Mouse (Mus musculus) heart, embryonic 14.5 days (tissue): ENCODE results near the gene Csmd2. TPM values are rescaled to one million over a fixed set of nuclear protein-coding genes. Genes with fewer than 3 reads are reported as not detected.

ENCODE experiments used
- ATAC-seq: fragments of 200-750 bp; cut with Nextera tagmentation; 2 replicates; pipeline ENCODE4 v1.8.0; 2017; ENCODE audit warnings: low read depth, moderate TSS enrichment; ENCODE audit not compliant: insufficient number of reproducible peaks, insufficient read depth, low FRiP score
- H3K27ac ChIP-seq, 2 experiments: fragments of 200-500 bp in 1 of 2; fragments of 300-500 bp in 1 of 2; sonication (generic) in 1 of 2; replicated peaks in 1 of 2; 2 replicates each; pipeline ENCODE4 v1.5.1; 2012 to 2014; ENCODE audit warnings: low read depth in 2 of 2, low read length in 2 of 2, control low read depth in 1 of 2, mild to moderate bottlenecking in 1 of 2, mixed read lengths in 1 of 2; ENCODE audit not compliant: control insufficient read depth in 1 of 2, insufficient read depth in 1 of 2
- H3K27me3 ChIP-seq: fragments of 300-500 bp; sonication (generic); 2 replicates; pipeline ENCODE4 v1.6.1; 2014; ENCODE audit warnings: mild to moderate bottlenecking, low read length, control low read depth; ENCODE audit not compliant: control insufficient read depth, insufficient read depth
- H3K36me3 ChIP-seq: fragments of 300-500 bp; sonication (generic); 2 replicates; pipeline ENCODE4 v1.6.1; 2014; ENCODE audit warnings: mild to moderate bottlenecking, control low read depth, low read length, mixed read lengths; ENCODE audit not compliant: control insufficient read depth, insufficient read depth
- H3K4me1 ChIP-seq, 2 experiments: fragments of 200-500 bp in 1 of 2; fragments of 300-500 bp in 1 of 2; sonication (generic) in 1 of 2; 2 replicates each; pipeline ENCODE4 v1.6.1; 2012 to 2014; ENCODE audit warnings: low read length in 2 of 2, control low read depth in 1 of 2, mixed read lengths in 1 of 2; ENCODE audit not compliant: control insufficient read depth in 2 of 2, insufficient read depth in 2 of 2
- H3K4me2 ChIP-seq: fragments of 300-500 bp; sonication (generic); 2 replicates; pipeline ENCODE4 v1.6.1; 2014; ENCODE audit warnings: mild to moderate bottlenecking, low read length
- H3K4me3 ChIP-seq, 2 experiments: fragments of 200-500 bp in 1 of 2; fragments of 300-500 bp in 1 of 2; sonication (generic) in 1 of 2; 2 replicates each; pipeline ENCODE4 v1.5.1; 2012 to 2014; ENCODE audit warnings: low read length in 2 of 2, mild to moderate bottlenecking in 2 of 2, control low read depth in 1 of 2, low read depth in 1 of 2, moderate library complexity in 1 of 2; ENCODE audit not compliant: control insufficient read depth in 1 of 2, insufficient read depth in 1 of 2
- H3K9ac ChIP-seq: fragments of 300-500 bp; sonication (generic); 2 replicates; pipeline ENCODE4 v1.6.1; 2014; ENCODE audit warnings: mild to moderate bottlenecking, low read length
- H3K9me3 ChIP-seq: fragments of 300-500 bp; sonication (generic); 2 replicates; pipeline ENCODE4 v1.6.1; 2016; ENCODE audit warnings: low read length, control low read depth; ENCODE audit not compliant: control insufficient read depth
- WGBS: fragments of 180-500 bp; shearing (Covaris S2); extraction: QIAGEN DNeasy Blood & Tissue Kit; methylation state at CpG from one replicate; pipeline ENCODE4 v1.1.7; 2014; 5-methylcytosine and 5-hydroxymethylcytosine counted together
- polyA plus RNA-seq: library from polyadenylated mRNA; unstranded; fragments of >200 nt; fragmentation: Nextera tagmentation; extraction: Ambion mirVana; gene quantifications from 2 replicates; pipeline ENCODE4 v1.2.1, GENCODE M21; 2014

The Csmd2 gene
- polyA plus RNA-seq, 1 experiment from 2014 or later = 0.04 TPM

DNA sequence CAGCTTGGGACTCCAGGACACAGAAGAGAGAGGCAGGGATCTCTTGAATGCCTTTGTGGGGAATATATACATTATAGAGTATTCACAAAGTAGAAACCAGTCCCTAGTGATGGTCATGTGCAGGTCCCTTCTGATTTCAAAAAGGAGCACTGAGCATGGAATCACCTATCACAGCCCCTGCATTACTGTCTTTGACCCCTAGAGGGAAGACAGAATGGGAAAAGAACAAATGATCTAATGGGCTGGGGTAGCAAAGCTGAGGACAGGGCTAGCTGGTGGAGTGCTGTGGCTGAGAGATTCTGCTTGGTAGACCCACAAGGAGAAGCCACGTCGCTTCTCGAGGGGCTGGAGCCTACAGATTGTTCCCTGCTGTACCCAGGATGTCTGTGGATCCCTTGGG is 572.7 kb downstream of the Csmd2 start:
- no peak overlapping the region for H3K9ac ChIP-seq
- no peak for ATAC-seq
- H3K27me3 ChIP-seq = no peaks in the 10 kb centered on the region
- no peaks in the 10 kb centered on the region for H3K9me3 ChIP-seq
- H3K4me1 ChIP-seq = no peaks in the 10 kb centered on the region
- H3K4me3 ChIP-seq = no peak overlapping the region
- H3K4me2 ChIP-seq = no peak overlapping the region
- 72% methylated on average over 3 of the region's 3 CpGs for WGBS
- no peaks in the 10 kb centered on the region for H3K36me3 ChIP-seq
- H3K27ac ChIP-seq = no peak overlapping the region

DNA sequence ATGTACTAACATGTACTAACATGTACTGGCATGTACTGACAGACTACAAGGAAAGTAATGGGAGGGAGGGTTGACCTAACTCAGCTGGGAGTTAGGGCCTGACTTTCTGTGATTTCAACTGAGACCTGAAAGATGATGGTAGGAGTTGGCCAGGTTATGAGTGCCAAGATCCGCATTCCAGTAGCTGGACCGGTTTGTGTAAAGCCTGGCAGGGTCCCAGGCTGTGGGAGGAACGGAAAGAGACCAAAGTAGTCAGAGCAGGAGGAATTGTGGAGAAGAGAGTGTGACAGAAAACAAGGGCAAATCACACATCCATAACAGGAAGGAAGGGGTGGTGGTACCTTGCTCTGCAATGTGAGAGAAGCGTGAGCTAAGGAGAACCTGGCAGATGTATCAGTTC is 588.2 kb downstream of the Csmd2 start:
- H3K27me3 ChIP-seq = no peaks in the 10 kb centered on the region
- peaks cover 10% of the 10 kb centered on the region for H3K9me3 ChIP-seq
- no peak for ATAC-seq
- H3K4me2 ChIP-seq = no peak overlapping the region
- H3K4me3 ChIP-seq = no peak overlapping the region
- H3K27ac ChIP-seq = no peak overlapping the region
- WGBS = 75% methylated on average over 4 of the region's 4 CpGs
- no peaks in the 10 kb centered on the region for H3K4me1 ChIP-seq
- no peak overlapping the region for H3K9ac ChIP-seq
- H3K36me3 ChIP-seq = peaks cover 8% of the 10 kb centered on the region

DNA sequence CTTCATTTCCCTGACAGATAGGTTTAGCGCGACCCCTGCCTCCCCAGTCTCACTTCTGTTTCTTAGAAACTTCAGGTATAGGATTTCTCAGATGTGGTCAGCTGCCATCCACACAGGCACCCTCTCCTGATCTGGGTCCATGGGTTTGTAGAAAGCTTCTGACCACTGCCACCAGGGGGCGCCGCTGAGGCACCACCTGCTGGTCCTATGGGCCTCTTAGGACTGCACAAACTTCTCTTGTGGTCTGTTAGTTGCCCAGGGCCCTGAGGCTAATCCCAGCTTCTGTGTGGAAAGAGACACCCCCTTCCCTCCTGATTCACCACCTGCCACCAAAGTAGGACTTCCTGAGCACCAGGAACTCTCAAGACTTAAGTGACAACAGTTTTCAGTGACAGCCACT is 591.5 kb downstream of the Csmd2 start:
- Histone ChIP-seq H3K27me3 (no peaks in the 10 kb centered on the region), H3K9ac (no peak overlapping the region), H3K36me3 (peaks cover 34% of the 10 kb centered on the region), H3K4me2 (no peak overlapping the region), H3K27ac (no peak overlapping the region), H3K4me3 (no peak overlapping the region), H3K9me3 (peaks cover 43% of the 10 kb centered on the region), H3K4me1 (no peaks in the 10 kb centered on the region)
- no peak for ATAC-seq
- 55% methylated on average over 4 of the region's 4 CpGs for WGBS

DNA sequence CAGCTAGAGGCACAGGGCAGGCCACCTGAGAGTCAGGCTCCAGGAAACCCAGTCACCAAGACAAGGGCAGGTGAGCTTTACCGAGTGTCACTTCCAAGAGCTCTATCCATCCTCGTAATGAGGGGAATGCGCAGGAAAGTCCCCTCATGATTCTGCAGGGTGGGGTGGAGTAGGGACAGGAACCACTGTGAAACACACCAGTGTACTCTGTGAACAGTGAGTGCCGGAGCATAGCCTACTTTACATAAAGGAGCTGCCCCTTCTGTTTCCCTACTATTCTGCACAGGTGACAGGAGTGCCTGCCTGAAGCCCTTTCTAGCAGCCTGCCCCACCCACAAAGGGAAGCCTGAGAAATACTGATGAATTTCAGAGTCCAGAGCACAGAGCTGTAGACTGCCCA is 605.6 kb downstream of the Csmd2 start:
- Histone ChIP-seq H3K9ac (no peak overlapping the region), H3K4me3 (no peak overlapping the region), H3K27ac (no peak overlapping the region), H3K9me3 (no peaks in the 10 kb centered on the region), H3K4me1 (no peaks in the 10 kb centered on the region), H3K4me2 (no peak overlapping the region), H3K36me3 (peaks cover 30% of the 10 kb centered on the region), H3K27me3 (no peaks in the 10 kb centered on the region)
- 94% methylated on average over 4 of the region's 4 CpGs for WGBS
- no peak for ATAC-seq

DNA sequence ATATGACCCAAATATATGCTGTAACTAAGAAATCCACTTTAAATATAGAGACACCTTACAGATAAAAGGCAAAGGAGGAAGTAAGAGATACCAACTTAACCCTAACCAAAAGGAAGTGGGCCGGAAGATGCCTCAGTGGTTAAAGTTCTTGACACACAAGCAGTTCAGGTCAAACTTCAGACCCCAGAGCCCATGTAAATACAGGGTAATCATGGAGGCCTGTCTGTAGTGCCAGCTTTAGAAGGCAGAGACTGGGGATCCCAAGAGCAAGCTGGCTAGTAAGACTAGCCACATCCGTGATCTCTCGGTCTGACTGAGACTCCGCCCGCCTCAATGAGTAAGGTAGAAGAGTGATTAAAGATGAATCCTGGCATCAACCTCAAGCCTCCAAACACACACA is 606.4 kb downstream of the Csmd2 start:
- no peak overlapping the region for H3K9ac ChIP-seq
- no peak for ATAC-seq
- H3K4me2 ChIP-seq = no peak overlapping the region
- no peak overlapping the region for H3K27ac ChIP-seq
- 91% methylated on average over 5 of the region's 5 CpGs for WGBS
- H3K27me3 ChIP-seq = no peaks in the 10 kb centered on the region
- peaks cover 22% of the 10 kb centered on the region for H3K36me3 ChIP-seq
- H3K4me3 ChIP-seq = no peak overlapping the region
- no peaks in the 10 kb centered on the region for H3K9me3 ChIP-seq
- H3K4me1 ChIP-seq = no peaks in the 10 kb centered on the region

DNA sequence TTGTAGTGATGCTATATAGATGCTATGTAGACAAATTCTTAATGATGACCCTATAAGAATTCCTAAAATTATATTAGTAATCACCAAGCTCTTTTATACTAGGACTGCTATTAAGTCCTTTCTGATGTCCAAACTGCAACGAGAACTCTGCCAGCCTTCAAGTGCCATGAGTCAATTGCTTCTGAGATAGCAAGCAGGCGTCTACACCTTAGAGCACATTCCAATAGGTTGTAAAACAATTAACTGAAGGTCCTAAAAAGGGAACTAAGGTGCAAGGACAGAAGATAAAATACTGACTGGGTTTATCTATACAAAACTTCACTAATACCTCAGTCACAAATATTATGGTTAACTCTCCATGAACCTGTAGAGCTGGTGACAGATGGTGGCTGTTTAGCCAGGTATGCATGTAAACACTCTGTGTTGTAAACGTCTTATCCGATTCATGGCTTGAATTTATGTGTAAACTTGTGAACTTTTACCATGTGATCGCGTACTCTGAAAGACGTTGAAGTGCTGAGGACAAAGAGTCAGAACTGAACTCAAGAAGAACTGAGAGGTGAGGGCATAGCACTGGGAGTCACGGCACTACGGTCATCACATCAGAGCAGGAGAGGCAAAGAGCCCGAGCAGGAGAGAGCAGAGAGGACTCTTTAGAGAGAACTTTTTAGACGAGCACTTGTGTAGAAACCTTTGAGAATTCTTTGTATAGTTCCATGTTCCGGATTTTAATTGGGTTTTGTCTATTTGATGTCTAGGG is 610.3 kb downstream of the Csmd2 start:
- Histone ChIP-seq H3K27ac (no peak overlapping the region), H3K9me3 (no peaks in the 10 kb centered on the region), H3K36me3 (peaks cover 16% of the 10 kb centered on the region), H3K9ac (no peak overlapping the region), H3K4me3 (no peak overlapping the region), H3K27me3 (no peaks in the 10 kb centered on the region), H3K4me1 (no peaks in the 10 kb centered on the region), H3K4me2 (no peak overlapping the region)
- 66% methylated on average over 12 of the region's 12 CpGs for WGBS
- ATAC-seq = no peak

DNA sequence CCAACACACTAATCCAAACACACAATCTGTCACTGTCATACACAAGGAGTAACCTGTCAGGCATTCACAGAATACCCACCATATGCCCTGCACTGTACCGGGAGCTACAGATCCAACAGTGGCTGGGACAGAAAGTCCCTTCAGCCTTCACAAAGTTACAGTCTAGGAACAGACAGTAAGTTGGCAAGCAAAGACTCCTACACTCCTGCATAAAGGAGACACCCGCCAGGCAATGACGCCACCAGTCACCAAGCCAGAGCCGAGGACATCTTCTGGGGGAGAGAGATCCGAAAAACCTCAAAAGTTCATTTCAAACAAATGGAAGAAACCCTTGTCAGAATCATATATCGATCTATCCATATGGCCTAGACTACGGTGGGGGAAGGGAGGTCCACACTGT is 618.9 kb downstream of the Csmd2 start:
- no peaks in the 10 kb centered on the region for H3K27me3 ChIP-seq
- H3K9ac ChIP-seq = no peak overlapping the region
- no peak overlapping the region for H3K27ac ChIP-seq
- peaks cover 28% of the 10 kb centered on the region for H3K36me3 ChIP-seq
- ATAC-seq = no peak
- H3K4me3 ChIP-seq = no peak overlapping the region
- H3K4me1 ChIP-seq = peaks cover 4 to 5% of the 10 kb centered on the region in 2 experiments; a peak in 3 of 4 replicates
- H3K4me2 ChIP-seq = no peak overlapping the region
- no peaks in the 10 kb centered on the region for H3K9me3 ChIP-seq
- 90% methylated on average over 7 of the region's 7 CpGs for WGBS

DNA sequence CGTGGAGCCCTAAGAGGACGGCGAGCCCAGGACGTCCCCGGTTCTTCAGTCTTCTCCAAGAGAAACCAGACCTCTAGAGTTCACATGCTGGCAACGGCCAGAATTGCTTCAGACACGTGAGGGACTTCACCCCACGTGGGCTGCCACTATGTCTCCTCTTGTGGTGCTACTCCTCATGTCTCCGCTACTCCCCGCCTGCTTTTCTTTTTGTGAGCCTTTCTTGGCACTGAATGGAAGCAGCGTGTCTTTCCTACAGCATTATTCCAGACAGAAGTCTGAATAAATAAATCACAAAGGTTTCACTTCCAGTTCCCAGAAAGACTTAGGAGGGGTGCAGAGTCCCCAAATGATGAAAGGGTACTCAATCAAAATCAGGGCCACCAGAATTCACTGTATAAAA is 620.0 kb downstream of the Csmd2 start:
- Histone ChIP-seq H3K4me2 (no peak overlapping the region), H3K27me3 (no peaks in the 10 kb centered on the region), H3K9me3 (no peaks in the 10 kb centered on the region), H3K4me1 (peaks cover 4 to 5% of the 10 kb centered on the region in 2 experiments; a peak in 3 of 4 replicates), H3K27ac (no peak overlapping the region; a peak in 2 of 4 replicates), H3K9ac (no peak overlapping the region), H3K36me3 (peaks cover 17% of the 10 kb centered on the region), H3K4me3 (no peak overlapping the region)
- 66% methylated on average over 11 of the region's 11 CpGs for WGBS
- no peak for ATAC-seq
